Mouse (Mus musculus): ENCODE measurements around the gene Klhl12.

- no peak for TF ChIP-seq CTCF (IDR thresholded peaks at IDR 0.05; ENCODE audit: control insufficient read depth, insufficient read depth, insufficient read length)
- TF ChIP-seq MAX (IDR thresholded peaks at IDR 0.05): no peak
- TF ChIP-seq CEBPB (IDR thresholded peaks at IDR 0.05; ENCODE audit: low read depth): no peak
- TF ChIP-seq MYOG (IDR thresholded peaks at IDR 0.05; ENCODE audit: control insufficient read depth, extremely low read depth, insufficient read length): no peak
- no peak for TF ChIP-seq USF1 (IDR thresholded peaks at IDR 0.05; ENCODE audit: low read depth)
- TF ChIP-seq MYOD1 (IDR thresholded peaks at IDR 0.05; ENCODE audit: control insufficient read depth, insufficient read length, low read depth): no peak
Observed at GRCm38 (mm10) chr1:134433473-134433872, 21.9 kb upstream of the Klhl12 start.

Measured in C2C12 (cell line).